Mouse (Mus musculus) hindlimb bud, embryonic 11.5 days (tissue): ENCODE results near the gene Gna11.

Source experiments
- DNase-seq: peaks from one replicate; pipeline ENCODE4 v3.0.0-alpha.2; 2012; ENCODE audit warnings: low read depth, low spot score; ENCODE audit errors: extremely low spot score

The Gna11 gene

GRCm38 (mm10) chr10:81486496-81486895 is 58.5 kb downstream of the Gna11 start:
- no peak for DNase-seq

GRCm38 (mm10) chr10:81485479-81486018 is 59.4 kb downstream of the Gna11 start:
- no peak for DNase-seq

GRCm38 (mm10) chr10:81485060-81485449 is 59.9 kb downstream of the Gna11 start:
- DNase-seq, result no peak

- no peak for DNase-seq
Observed at GRCm38 (mm10) chr10:81484441-81485059, 60.4 kb downstream of the Gna11 start.

- DNase-seq, result no peak
Observed at GRCm38 (mm10) chr10:81483983-81484382, 61.0 kb downstream of the Gna11 start.

GRCm38 (mm10) chr10:81482533-81482889 is 62.5 kb downstream of the Gna11 start, which contains the start of gene Celf5:
Gene Celf5 (minus strand): TSS chr10:81482709.
- no peak for DNase-seq

GRCm38 (mm10) chr10:81481605-81482532 is 63.1 kb downstream of the Gna11 start:
- DNase-seq, result no peak
